ENCODE assay signal across 13 mouse cellular contexts in the genomic region with DNA sequence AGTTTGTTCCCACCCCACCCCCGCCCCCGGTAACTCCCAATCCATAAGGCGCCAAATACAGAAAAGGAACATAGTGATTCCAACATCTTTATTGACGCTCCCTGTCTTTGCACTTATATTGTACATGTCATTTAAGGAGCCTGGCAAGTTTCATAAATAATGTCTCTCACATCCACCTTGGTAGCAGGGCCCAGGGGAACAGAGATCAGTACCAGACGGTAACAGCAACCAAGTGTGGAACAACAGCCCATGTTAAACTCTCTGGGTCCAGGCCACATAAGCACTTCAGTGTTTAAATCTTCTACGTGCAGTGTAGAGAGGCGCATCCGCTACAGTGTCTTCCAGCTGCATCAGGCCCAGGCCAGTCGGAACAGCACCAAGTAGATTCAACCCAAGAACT. TPM values are rescaled to one million over a fixed set of nuclear protein-coding genes. Genes with fewer than 3 reads are reported as not detected.
DNase-seq lines count a peak whose midpoint lies in the region; ATAC-seq lines count a peak whose summit lies in the region.
"Had no signal": no experiment of that assay in that cellular context is flagged by ENCODE, and none has a peak within 500 bp of the region (broad histone marks: within the 10 kb centered on the region; RNA-seq: fewer than 3 reads in every experiment).

No protein-coding gene starts in this region.

- no peak overlapping the region for H3K4me3 ChIP-seq in heart, embryonic 14.5 days (ENCODE audit: control insufficient read depth in 1 of 2, insufficient read depth in 1 of 2, low read depth in 1 of 2, low read length in 2 of 2)
- peak overlapping the region; percentile 74 for H3K4me3 ChIP-seq in megakaryocyte, embryonic 14.5 days (replicated peaks)

- H3K9ac ChIP-seq in heart, embryonic 14.5 days (ENCODE audit: low read length) = peak overlapping the region; percentile 57; the same call in 1 of the 2 replicates

- 76% methylated on average over 9 of the region's 9 CpGs for WGBS in heart, embryonic 14.5 days

- H3K27ac ChIP-seq in heart, embryonic 14.5 days (replicated peaks in 1 of 2; ENCODE audit: control insufficient read depth in 1 of 2, insufficient read depth in 1 of 2, low read depth in 2 of 2, low read length in 2 of 2) = peak overlapping the region; percentile 94

- H3K27me3 ChIP-seq in heart, embryonic 14.5 days (ENCODE audit: control insufficient read depth, insufficient read depth, low read length) = no peaks in the 10 kb centered on the region
- H3K27me3 ChIP-seq in megakaryocyte, embryonic 14.5 days (replicated peaks) = no peaks in the 10 kb centered on the region

- no peak for ATAC-seq in heart, embryonic 14.5 days (ENCODE audit: insufficient number of reproducible peaks, insufficient read depth, low FRiP score, low read depth)
- no peak for ATAC-seq in megakaryocyte, adult 5-6 weeks (ENCODE audit: poor library complexity, severe bottlenecking)

- H3K36me3 ChIP-seq in heart, embryonic 14.5 days (ENCODE audit: control insufficient read depth, insufficient read depth, low read length) = peaks cover 20% of the 10 kb centered on the region
- peaks cover 93% of the 10 kb centered on the region for H3K36me3 ChIP-seq in megakaryocyte, embryonic 14.5 days (replicated peaks; ENCODE audit: low read length)

- no peaks in the 10 kb centered on the region for H3K9me3 ChIP-seq in heart, embryonic 14.5 days (ENCODE audit: control insufficient read depth, low read length)
- no peaks in the 10 kb centered on the region for H3K9me3 ChIP-seq in megakaryocyte, embryonic 14.5 days

- peaks cover 66 to 84% of the 10 kb centered on the region in 2 experiments for H3K4me1 ChIP-seq in heart, embryonic 14.5 days (ENCODE audit: control insufficient read depth in 2 of 2, insufficient read depth in 2 of 2, low read length in 2 of 2)
- peaks cover 89% of the 10 kb centered on the region for H3K4me1 ChIP-seq in megakaryocyte, embryonic 14.5 days

- peak; percentile 13 for DNase-seq in embryo, embryonic 10.5 days (ENCODE audit: low spot score)
- no peak for DNase-seq in embryo, embryonic 9.5 days (ENCODE audit: extremely low spot score)
- no peak for DNase-seq in heart, adult 9 months (ENCODE audit: low spot score in 2 of 2)
- DNase-seq in Muller cell, postnatal 12 days (ENCODE audit: inconsistent ontology term) = no peak
- no peak for DNase-seq in adrenal gland, adult 8-10 months
- DNase-seq: adrenal gland, postnatal 36 days; cerebellum, adult 11-12 months; layer of hippocampus, postnatal 36 days; lung, adult 2 months; spleen, adult 18-20 months had no signal

- no peak overlapping the region for H3K4me2 ChIP-seq in heart, embryonic 14.5 days (ENCODE audit: low read length)

RNA-seq across cellular contexts. Expression of a gene that starts 59.7 kb away (rescaled TPM):
- polyA plus RNA-seq in heart, embryonic 14.5 days (2014; fragmentation: Nextera tagmentation; extraction: Ambion mirVana) = 42.6 and 45.4 TPM in 2 replicates
- 133 and 271 TPM in 2 replicates for polyA plus RNA-seq in megakaryocyte, embryonic 14.5 days (2012; ENCODE audit: insufficient read depth, low replicate concordance)
- total RNA-seq in megakaryocyte, adult 5-6 weeks (2015) = 152 and 159 TPM in 2 replicates
- 244 and 250 TPM in 2 replicates for total RNA-seq in megakaryocyte, adult 5-6 weeks (2017)
- 1 to 10 TPM; 4.1 to 8.7 (median 5.4) TPM for total RNA-seq in adrenal gland, adult 8-10 months (2022)

Comparison
In these comparisons a context has a peak if more than half of its experiments do, and no peak if none do; other contexts are left out.
1. RNA of a gene that starts 59.7 kb away (total RNA-seq): 152 to 250 TPM in megakaryocyte, adult 5-6 weeks; 4.1 to 8.7 TPM in adrenal gland, adult 8-10 months; every median in the first group is over 10 times any median in the second.